20 mouse cellular contexts compared by ENCODE assay signal in genomic region chr2:23207070-23207526, GRCm38 (mm10). TPM values are rescaled to one million over a fixed set of nuclear protein-coding genes. Genes with fewer than 3 reads are reported as not detected.
DNase-seq lines count a peak whose midpoint lies in the region; ATAC-seq and TF ChIP-seq lines count a peak whose summit lies in the region.
"Had no signal": no experiment of that assay in that cellular context is flagged by ENCODE, and none has a peak within 500 bp of the region (broad histone marks: within the 10 kb centered on the region; RNA-seq: fewer than 3 reads in every experiment).

Gene 4931423N10Rik (plus strand): TSS chr2:23207476.

- intact Hi-C loops in heart, adult 2 months (cut with DNase I), result no loop called here
- intact Hi-C loops in heart, postnatal 25 days (cut with DNase I), result no loop called here

- H3K27ac ChIP-seq in heart, adult 2 months, result no peak within 1 kb of the TSS
- no peak within 1 kb of the TSS for H3K27ac ChIP-seq in lung, embryonic 14.5 days (ENCODE audit: low read depth)
- H3K27ac ChIP-seq: forebrain, embryonic 12.5 days; hindbrain, embryonic 13.5 days had no signal

- TF ChIP-seq EP300 in heart, adult 2 months (IDR thresholded peaks at IDR 0.05; ENCODE audit: insufficient read depth, low read depth, low read length), result no peak

- H3K4me2 ChIP-seq in lung, embryonic 14.5 days, result no peak within 1 kb of the TSS
- H3K4me2 ChIP-seq: forebrain, embryonic 12.5 days; hindbrain, embryonic 13.5 days had no signal

- H3K27me3 ChIP-seq in heart, adult 2 months (ENCODE audit: control insufficient read depth, insufficient read depth, low read length), result no peaks in the 10 kb centered on the region
- no peaks in the 10 kb centered on the region for H3K27me3 ChIP-seq in lung, embryonic 14.5 days (ENCODE audit: insufficient read depth, low read length)
- H3K27me3 ChIP-seq: forebrain, embryonic 12.5 days; hindbrain, embryonic 13.5 days had no signal

- no peak for ATAC-seq in lung, embryonic 14.5 days (ENCODE audit: insufficient read depth)
- ATAC-seq: activated CD4-positive, CD25-positive, alpha-beta regulatory T cell, adult 4 months had no signal

- DNase-seq in heart, adult 2 months, result no peak
- no peak for DNase-seq in heart, postnatal 25 days (ENCODE audit: low spot score)
- peak; percentile 11 for DNase-seq in lung, embryonic 14.5 days
- DNase-seq in lung, postnatal 25 days (ENCODE audit: low spot score), result no peak
- DNase-seq in A20 (ENCODE audit: low read depth, low spot score), result peak; percentile 27
- peak; percentile 42 for DNase-seq in brain, embryonic 14.5 days (ENCODE audit: low read depth)
- DNase-seq in kidney, adult 11 months, result no peak
- DNase-seq in spleen, postnatal 4 days (ENCODE audit: low spot score in 2 of 2), result no peak
- DNase-seq: cerebellum, postnatal 25 days; kidney, adult 18-20 months; lung, adult 18-20 months; right cerebral cortex, postnatal 25 days; thymus, adult 18-20 months had no signal

- H3K4me3 ChIP-seq in heart, adult 2 months, result no peak within 1 kb of the TSS
- H3K4me3 ChIP-seq in lung, embryonic 14.5 days (ENCODE audit: low read depth, low read length), result no peak within 1 kb of the TSS
- H3K4me3 ChIP-seq: forebrain, embryonic 12.5 days; hindbrain, embryonic 13.5 days had no signal

- no peaks in the 10 kb centered on the region for H3K4me1 ChIP-seq in heart, adult 2 months (ENCODE audit: control insufficient read depth, insufficient read depth, low read length)
- no peaks in the 10 kb centered on the region for H3K4me1 ChIP-seq in lung, embryonic 14.5 days (ENCODE audit: insufficient read depth)
- H3K4me1 ChIP-seq: hindbrain, embryonic 13.5 days had no signal

- no peaks in the 10 kb centered on the region for H3K36me3 ChIP-seq in heart, adult 2 months (ENCODE audit: control insufficient read depth, insufficient read depth, low read length)
- no peaks in the 10 kb centered on the region for H3K36me3 ChIP-seq in lung, embryonic 14.5 days (ENCODE audit: insufficient read depth)
- H3K36me3 ChIP-seq: forebrain, embryonic 12.5 days; hindbrain, embryonic 13.5 days had no signal

- WGBS in heart, adult 2 months, result 79% methylated on average over 15 of the region's 15 CpGs
- 72% methylated on average over 15 of the region's 15 CpGs for WGBS in lung, embryonic 14.5 days

- no peak within 1 kb of the TSS for H3K9ac ChIP-seq in heart, adult 2 months (ENCODE audit: low read depth, low read length)
- no peak within 1 kb of the TSS for H3K9ac ChIP-seq in lung, embryonic 14.5 days
- H3K9ac ChIP-seq: forebrain, embryonic 12.5 days; hindbrain, embryonic 13.5 days had no signal

- no peaks in the 10 kb centered on the region for H3K9me3 ChIP-seq in lung, embryonic 14.5 days (ENCODE audit: low read depth, low read length)
- H3K9me3 ChIP-seq: forebrain, embryonic 12.5 days; hindbrain, embryonic 13.5 days had no signal

- no peaks in the 10 kb centered on the region for H3K79me2 ChIP-seq in heart, adult 2 months (replicated peaks; ENCODE audit: control insufficient read depth, insufficient read depth, low read length)

- no peak for TF ChIP-seq POLR2A in heart, adult 2 months (IDR thresholded peaks at IDR 0.05; ENCODE audit: insufficient read depth, low read depth, low read length)
- TF ChIP-seq POLR2A in brain, embryonic 14.5 days (IDR thresholded peaks at IDR 0.05; ENCODE audit: borderline replicate concordance, extremely low read depth, insufficient read depth, insufficient read length, poor library complexity, severe bottlenecking), result no peak

- TF ChIP-seq CTCF in heart, adult 2 months (IDR thresholded peaks at IDR 0.05), result peak; percentile 26; the same call in 1 of the 2 replicates
- no peak for TF ChIP-seq CTCF in lung, embryonic 14.5 days (IDR thresholded peaks at IDR 0.05; ENCODE audit: low read depth)
- TF ChIP-seq CTCF in brain, embryonic 14.5 days (IDR thresholded peaks at IDR 0.05; ENCODE audit: borderline replicate concordance, extremely low read depth, insufficient read depth, insufficient read length), result peak; percentile 29; the same call in 1 of the 2 replicates

RNA-seq across cellular contexts. Expression of gene 4931423N10Rik, which starts in this region (rescaled TPM):
- not detected for total RNA-seq in heart, adult 2 months (2021)
- polyA plus RNA-seq in heart, adult 2 months (2012; rRNA removed), result not detected in 2 replicates
- not detected for total RNA-seq in heart, postnatal 25 days (2021)
- not detected in 2 replicates for polyA plus RNA-seq in lung, embryonic 14.5 days (2014; fragmentation: Nextera tagmentation; extraction: Ambion mirVana)
- polyA plus RNA-seq in brain, embryonic 14.5 days (2012; rRNA removed), result 0.04 and 0.11 TPM in 2 replicates
- total RNA-seq: megakaryocyte, adult 5-6 weeks had no signal
- polyA plus RNA-seq: forebrain, embryonic 12.5 days; gonadal fat pad, adult 2 months; heart, embryonic 14.5 days; hindbrain, embryonic 13.5 days; limb, embryonic 14.5 days had no signal

Comparison
In these comparisons a context has a peak if more than half of its experiments do, and no peak if none do; other contexts are left out.
1. Peak in DNase-seq in lung, embryonic 14.5 days; RNA of the gene not detected or under 1 TPM.
2. Peak in DNase-seq in brain, embryonic 14.5 days; RNA of the gene not detected or under 1 TPM.